Mouse (Mus musculus) ES-E14 (cell line): ENCODE data around the gene Zfr.

Source experiments
- CHD2 ChIP-seq: IDR thresholded peaks from 2 replicates; pipeline ENCODE4 v1.6.1; 2014; ENCODE audit warnings: mild to moderate bottlenecking, low read depth, low read length, inconsistent platforms
- HCFC1 ChIP-seq: IDR thresholded peaks from 2 replicates; pipeline ENCODE4 v1.6.1; 2012; ENCODE audit warnings: low read length, inconsistent platforms, borderline replicate concordance; ENCODE audit not compliant: insufficient read depth
- ZC3H11A ChIP-seq: IDR thresholded peaks from 2 replicates; pipeline ENCODE4 v1.6.1; 2012; ENCODE audit warnings: low read depth, mild to moderate bottlenecking, inconsistent platforms, low read length, borderline replicate concordance
- ZNF384 ChIP-seq: IDR thresholded peaks from 2 replicates; pipeline ENCODE4 v1.6.1; 2012; ENCODE audit warnings: low read depth, low read length, inconsistent platforms

DNA sequence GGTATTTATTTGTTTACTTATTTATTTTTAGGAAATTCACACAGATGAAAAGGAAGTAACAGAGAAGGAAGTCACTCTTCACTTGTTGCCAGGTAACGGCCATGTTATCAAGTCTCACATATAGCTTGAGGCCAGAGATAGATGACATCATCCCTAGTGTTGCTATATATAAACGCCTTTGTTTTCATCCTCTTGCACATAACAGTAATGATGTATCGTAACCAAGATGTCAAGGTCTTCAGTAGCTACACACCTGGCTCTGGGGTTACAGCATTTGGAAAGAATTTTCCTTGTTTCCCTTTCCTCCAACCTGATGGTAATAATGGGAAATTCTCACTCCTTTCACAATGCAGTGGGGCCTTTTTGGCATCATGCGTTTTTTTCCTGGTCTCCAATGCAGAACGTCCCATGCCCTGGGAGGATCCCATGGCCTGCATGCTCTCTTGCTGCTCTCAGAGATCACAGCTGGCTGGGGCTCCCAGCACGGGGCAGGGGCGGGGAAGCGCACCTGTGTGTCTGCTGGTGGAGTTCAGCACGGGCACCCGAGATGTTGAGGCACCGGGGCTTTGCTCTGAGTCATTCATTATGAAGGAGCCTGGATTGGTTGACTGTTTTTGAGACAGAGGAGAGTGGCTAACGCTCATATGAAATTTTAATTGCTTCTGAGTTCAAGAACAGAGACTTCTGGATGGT, 112.8 kb downstream of the Zfr start:
- TF ChIP-seq HCFC1 (no peak), CHD2 (no peak), ZC3H11A (no peak), ZNF384 (no peak)
